Mouse (Mus musculus): Measurements from ENCODE around the gene Glb1l.

The Glb1l gene

GRCm38 (mm10) chr1:75192452-75192851 lies 18.2 kb downstream of the Glb1l start:
- peak; percentile 65 for DNase-seq (ENCODE audit: low spot score)

DNA sequence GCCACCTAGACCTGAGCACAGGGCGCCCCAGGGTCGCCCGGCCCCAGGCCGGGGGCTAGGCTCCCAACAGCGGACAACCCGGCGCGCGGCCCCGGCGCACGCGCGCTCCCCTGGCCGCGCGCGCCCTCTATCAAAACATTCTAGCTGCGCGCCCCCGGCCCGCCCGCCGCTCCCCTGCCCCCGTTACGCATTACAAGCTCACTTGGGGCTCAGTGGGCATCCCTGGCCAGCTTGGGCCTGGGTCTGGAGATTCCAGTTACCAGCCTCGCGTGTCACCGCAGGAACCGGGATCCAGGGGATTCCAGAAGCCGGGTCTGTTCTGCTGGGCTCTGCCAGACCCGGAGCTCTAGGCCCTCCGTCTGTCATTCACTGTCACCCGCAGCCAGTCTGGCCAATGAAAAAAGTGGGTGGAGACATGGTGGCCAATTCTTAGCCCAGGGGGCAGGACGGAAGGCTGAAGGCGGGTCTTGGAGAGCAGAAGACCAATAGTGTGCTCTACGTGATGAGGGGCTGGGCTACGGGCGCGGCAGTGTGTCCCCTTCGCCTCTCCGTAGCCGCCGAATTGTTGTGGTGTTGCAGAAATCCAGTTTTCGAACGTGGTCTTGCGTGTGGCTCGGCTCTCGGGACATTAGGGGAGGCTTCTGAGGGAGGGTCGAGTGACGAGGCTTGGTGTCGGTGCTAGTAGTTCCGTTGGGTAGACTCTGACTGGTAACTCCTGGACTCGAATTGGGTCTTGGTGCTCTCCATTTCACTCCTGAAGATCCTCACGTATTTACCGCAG lies 18.8 kb downstream of the Glb1l start, which contains the start of the genes Ankzf1 and Atg9a:
Ankzf1 (plus strand) TSS at position 530 of the 781 bp plus-strand sequence.
Atg9a (minus strand) TSS at position 575 of the 781 bp plus-strand sequence.
- peak; percentile 95 for DNase-seq (ENCODE audit: low spot score)

- no peak for DNase-seq (ENCODE audit: low spot score)
These were observed 19.4 kb downstream of the Glb1l start for GRCm38 (mm10) chr1:75191258-75191621.

GRCm38 (mm10) chr1:75190577-75190976 lies 20.0 kb downstream of the Glb1l start:
- DNase-seq (ENCODE audit: low spot score): no peak

DNA sequence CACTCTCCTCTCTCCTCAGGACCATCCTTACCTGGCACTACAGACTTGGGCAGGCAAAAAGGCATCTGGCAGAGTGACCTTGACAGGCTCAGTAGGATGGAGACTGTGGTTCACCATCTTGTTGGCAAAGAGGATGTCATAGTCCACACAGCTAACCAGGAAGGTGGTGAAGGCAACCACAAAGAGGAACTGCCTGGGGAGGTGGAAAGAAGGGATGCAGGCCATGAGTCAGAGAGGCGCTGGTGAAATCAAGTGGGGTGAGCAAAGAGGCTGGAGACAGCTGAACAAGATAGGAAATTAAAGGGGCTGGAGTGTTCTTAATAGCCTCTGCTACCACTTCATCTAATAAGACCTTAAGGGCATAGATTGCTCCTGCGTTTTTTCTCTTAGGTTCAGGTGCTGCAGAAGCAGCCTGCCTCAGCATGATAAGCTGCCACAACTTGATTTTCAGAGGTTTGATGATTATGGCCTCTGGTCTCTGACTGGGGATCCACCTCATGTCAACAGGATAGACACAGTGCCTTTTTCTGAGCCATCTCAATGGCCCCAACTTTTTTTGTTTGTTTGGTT lies 22.6 kb downstream of the Glb1l start:
- DNase-seq (ENCODE audit: low spot score): no peak

DNA sequence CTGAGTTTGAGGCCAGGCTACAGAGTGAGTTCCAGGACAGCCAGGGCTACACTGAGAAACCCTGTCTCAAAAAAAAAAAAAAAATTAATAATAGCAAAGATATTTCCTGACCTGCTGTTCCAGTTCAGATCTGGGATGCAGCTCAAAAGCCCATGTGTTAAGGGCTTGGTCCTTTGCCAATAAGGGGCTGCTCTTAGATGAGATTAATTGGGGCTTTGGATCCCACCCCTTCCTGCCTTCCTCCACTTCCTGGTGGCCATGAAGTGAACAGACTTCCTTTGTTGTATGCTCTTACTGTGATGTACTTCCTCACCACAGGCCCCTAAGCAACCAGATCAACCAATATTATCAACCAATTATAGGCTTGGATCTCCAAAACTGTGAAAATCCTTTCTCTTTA lies 23.5 kb downstream of the Glb1l start:
- DNase-seq (ENCODE audit: low spot score): no peak

- DNase-seq (ENCODE audit: low spot score): no peak
These were observed 25.1 kb downstream of the Glb1l start for GRCm38 (mm10) chr1:75185495-75185894.

DNA sequence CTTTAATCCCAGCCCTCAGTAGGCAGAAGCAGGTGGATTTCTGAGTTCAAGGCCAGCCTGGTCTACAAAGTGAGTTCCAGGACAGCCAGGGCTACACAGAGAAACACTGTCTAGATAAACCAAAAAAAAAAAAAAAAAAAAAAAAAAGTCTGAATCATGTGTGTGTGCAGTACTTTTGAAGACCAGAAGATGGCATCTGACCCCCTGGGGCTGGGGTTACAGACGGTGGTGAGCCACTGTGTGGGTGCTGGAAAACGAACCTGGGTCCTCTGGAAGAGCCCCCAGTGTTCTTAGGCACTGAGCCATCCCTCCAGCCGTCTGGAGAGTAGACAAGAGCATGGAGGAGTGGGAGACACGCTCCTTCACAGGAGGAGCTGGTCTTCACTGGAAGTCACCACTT lies 28.5 kb downstream of the Glb1l start:
- no peak for DNase-seq (ENCODE audit: low spot score)

GRCm38 (mm10) chr1:75181377-75181870 lies 29.2 kb downstream of the Glb1l start:
- no peak for DNase-seq (ENCODE audit: low spot score)

DNA sequence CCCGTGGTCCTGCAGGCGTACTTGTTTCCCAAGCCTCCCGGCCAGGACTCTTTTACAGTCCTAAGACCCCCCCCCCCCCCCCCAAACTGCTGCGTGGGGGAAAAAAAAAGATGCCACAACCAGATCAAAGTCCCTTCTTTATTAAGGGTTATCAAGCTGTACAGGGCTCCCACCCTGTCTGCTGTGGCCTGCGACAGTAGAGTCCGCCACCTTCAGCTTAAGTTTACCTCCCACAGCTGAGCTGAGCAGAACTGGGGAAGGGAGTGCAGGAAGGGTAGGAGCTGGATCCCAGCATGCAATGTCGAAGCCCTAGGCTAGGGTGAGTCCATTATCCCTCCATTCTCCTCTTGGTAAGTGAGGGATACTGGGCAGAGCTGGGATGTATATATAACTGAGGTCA lies 29.9 kb downstream of the Glb1l start:
- DNase-seq (ENCODE audit: low spot score): no peak

DNA sequence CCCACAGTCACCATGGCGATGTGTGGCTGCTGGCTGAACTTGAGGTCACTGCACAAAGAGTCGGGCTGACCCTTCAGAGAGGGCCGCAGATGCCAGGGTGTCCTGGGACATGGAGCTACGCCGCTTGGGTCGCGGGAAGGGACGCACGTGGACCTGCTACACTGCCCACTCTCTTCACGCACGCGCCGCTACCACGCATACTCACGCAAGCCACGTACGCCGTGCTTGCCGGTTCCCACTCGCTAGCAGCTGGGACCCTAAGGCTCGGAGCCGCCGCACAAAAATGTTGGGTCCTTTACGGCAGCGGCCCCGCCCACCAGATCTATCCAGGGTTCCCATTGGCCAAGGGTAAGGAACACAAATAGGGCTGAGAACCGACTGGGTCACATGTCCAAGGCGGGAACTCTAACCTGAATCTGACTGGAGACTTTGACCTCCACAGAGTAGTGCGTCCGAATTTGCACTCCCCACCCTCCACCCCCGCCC lies 30.5 kb downstream of the Glb1l start, which contains the start of gene Abcb6:
Abcb6 (minus strand) TSS at position 288 of the 486 bp plus-strand sequence.
- peak; percentile 86 for DNase-seq (ENCODE audit: low spot score)

- peak; percentile 14 for DNase-seq (ENCODE audit: low spot score)
These were observed 31.1 kb downstream of the Glb1l start for GRCm38 (mm10) chr1:75179334-75180104.

- DNase-seq (ENCODE audit: low spot score): peak; percentile 99
These were observed 41.8 kb downstream of the Glb1l start, which contains the start of gene Zfand2b for GRCm38 (mm10) chr1:75168472-75169464. Gene Zfand2b (plus strand): TSS chr1:75168646.

DNA sequence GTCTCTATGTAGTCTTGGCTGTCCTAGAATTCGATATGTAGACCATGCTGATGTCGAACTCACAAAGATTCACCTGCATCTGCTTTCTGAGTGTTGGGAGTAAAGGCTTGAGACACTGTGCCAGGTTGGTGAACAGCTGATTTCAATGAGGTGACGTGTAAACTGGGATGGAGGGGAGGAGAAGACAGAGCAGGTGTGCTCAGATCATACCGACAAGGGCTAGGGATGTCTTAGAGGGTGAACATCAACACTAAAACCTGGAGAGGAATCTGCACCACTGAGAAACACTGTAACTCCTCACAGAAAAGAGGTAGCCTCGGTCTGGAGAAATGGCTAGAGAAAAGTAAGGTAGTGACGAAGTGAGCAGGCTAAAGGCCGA lies 42.5 kb downstream of the Glb1l start:
- no peak for DNase-seq (ENCODE audit: low spot score)

DNA sequence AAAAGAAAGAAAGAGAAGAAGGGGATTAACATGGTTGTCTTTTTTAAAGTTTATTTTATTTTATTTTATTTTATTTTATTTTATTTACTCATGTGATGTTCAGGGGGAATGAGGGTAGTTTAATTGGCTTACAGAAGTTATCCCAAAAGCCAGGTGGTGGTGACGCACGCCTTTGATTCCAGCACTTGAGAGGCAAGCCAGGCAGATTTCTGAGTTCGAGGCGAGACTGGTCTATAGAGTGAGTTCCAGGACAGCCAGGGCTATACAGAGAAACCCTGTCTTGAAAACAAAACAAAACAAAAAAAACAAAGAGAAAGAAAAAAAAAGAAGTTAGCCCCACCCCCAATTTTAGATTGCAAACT lies 50.4 kb downstream of the Glb1l start:
- DNase-seq (ENCODE audit: low spot score): no peak

- no peak for DNase-seq (ENCODE audit: low spot score)
These were observed 50.9 kb downstream of the Glb1l start for GRCm38 (mm10) chr1:75159540-75160255.

- no peak for DNase-seq (ENCODE audit: low spot score)
These were observed 51.6 kb downstream of the Glb1l start for GRCm38 (mm10) chr1:75158990-75159389.

DNA sequence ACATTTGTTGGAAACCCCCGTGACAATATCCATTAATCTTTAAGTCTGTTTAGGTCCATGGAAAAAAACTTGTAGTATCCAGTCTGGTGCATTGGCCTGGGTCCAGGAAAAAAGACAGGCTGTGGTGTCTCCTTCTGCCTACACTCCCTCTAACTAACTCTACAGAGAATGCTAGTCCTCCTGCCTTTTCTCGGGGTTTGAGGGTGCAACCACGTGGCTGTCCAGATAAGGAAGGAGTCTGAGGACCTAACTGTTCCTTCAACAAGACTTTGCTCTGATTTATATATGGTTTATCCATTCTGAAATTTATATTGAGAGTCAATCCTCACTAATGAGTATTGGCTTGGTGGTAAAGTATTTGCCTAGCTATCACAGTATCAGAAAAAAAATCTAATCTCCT lies 54.8 kb downstream of the Glb1l start:
- no peak for DNase-seq (ENCODE audit: low spot score)

GRCm38 (mm10) chr1:75148727-75149126 lies 61.9 kb downstream of the Glb1l start:
- no peak for DNase-seq (ENCODE audit: low spot score)
